Mouse (Mus musculus): ENCODE measurements at regions not wholly inside any gene's neighbourhood (a gene's known extent, or its start where the extent isn't known, plus 50 kb on each side); places are given as distances from the start of the nearest gene placed in this dataset.
"Not testable (repeated sequence)": the region's sequence is repeated elsewhere in the genome, so short reads cannot be mapped to it uniquely, and the experiment has no call there.

GRCm38 (mm10) chr4:67378632-67379031, 551.2 kb downstream of the Tlr4 start:
- in situ Hi-C loops (cut with MboI, MseI), result no loop called here

DNA sequence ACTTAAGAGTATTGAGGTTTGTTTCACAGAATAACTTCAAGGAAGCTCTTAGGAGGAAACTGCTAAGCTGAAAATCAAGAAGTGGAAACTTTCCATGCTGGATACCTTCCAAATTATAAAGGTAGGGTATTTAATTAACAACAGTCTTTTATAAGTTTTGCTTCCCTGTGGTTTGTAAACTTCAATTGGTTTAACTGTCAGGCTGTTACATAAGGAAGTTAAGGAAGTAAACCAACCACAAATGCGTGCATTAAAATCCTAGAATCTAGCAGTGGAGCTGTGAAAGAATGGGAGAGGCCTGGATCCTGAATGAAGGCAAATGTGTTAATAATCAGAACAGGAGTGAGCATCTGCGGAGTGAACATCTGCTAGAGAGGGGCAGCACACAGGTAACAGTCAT, 560.5 kb downstream of the Tlr4 start:
- in situ Hi-C loops (cut with MboI, MseI), result no loop called here

DNA sequence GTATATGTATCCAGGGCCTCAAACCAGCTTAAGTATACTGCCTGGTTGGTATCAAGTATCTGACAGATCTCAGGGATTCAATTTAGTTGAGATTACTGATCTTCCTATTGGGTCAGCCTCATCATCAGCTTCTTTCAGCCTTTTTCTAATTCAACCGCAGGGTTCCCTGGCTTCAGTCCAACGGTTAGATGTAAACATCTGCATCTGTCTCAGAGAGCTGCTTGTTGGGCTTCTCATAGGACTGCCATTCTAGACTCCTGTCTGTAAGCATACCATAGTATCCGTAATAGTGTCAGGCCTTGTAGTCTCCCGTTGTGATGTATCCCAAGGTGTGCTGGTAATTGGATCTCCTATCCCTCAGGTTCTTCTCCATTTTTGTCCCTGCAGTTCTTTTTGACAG, 575.6 kb downstream of the Tlr4 start:
- in situ Hi-C loops (cut with MboI, MseI), result loop anchor here (10.0 kb wide), 2 partner anchors 1388 to 1928 kb away; no protein-coding TSS in a partner anchor

DNA sequence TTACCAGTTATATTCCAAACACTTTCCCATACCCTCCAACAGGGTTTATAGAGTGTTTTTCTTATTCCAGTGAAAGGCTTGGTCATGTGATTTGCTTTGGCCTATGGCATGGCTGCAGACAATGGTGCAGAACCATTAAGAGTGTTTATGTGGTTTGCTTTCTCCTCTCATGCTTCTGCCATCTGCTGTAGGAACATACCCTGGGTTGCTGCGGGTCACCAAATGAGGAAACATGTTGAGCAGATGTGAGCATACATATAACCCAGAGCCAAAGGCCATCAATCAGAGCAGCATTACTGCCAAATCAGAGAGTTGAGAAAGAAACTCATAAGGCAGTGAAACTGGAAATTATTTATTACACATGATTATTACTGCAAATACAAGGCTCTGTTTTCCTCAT, 596.7 kb downstream of the Tlr4 start:
- in situ Hi-C loops (cut with MboI, MseI), result loop anchor here in 1 of 2 experiments (5.0 kb wide), 1 partner anchor 92 kb away; no protein-coding TSS in a partner anchor

DNA sequence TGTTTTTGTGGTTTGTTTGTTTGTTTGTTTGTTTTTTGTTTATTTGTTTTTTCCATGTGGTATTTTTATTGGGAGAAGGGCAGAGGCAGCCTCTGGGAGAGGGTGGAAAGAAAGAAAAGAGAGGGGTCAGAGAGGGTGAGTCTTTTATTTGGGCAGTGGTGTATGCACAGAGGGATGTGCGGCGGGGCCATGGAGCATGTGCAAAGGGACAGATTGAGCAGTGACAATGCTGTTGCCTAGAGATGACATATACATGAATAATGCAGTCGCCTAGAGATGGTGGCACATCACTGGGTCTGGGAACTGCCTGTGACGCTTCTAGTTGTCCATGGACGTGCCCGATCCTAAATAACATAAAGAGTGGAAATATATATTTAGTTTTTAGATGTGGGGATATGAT, 598.3 kb downstream of the Tlr4 start:
- in situ Hi-C loops (cut with MboI, MseI), result no loop called here

- in situ Hi-C loops (cut with MboI, MseI), result loop anchor here in 1 of 2 experiments (10.0 kb wide), 1 partner anchor 603 kb away; no protein-coding TSS in a partner anchor
Observed at GRCm38 (mm10) chr4:67447835-67448234, 620.5 kb downstream of the Tlr4 start.

GRCm38 (mm10) chr4:67459871-67460270, 632.5 kb downstream of the Tlr4 start:
- in situ Hi-C loops (cut with MboI, MseI), result not testable (repeated sequence)

- in situ Hi-C loops (cut with MboI, MseI), result no loop called here
Observed at GRCm38 (mm10) chr4:67473034-67473433, 645.6 kb downstream of the Tlr4 start.

DNA sequence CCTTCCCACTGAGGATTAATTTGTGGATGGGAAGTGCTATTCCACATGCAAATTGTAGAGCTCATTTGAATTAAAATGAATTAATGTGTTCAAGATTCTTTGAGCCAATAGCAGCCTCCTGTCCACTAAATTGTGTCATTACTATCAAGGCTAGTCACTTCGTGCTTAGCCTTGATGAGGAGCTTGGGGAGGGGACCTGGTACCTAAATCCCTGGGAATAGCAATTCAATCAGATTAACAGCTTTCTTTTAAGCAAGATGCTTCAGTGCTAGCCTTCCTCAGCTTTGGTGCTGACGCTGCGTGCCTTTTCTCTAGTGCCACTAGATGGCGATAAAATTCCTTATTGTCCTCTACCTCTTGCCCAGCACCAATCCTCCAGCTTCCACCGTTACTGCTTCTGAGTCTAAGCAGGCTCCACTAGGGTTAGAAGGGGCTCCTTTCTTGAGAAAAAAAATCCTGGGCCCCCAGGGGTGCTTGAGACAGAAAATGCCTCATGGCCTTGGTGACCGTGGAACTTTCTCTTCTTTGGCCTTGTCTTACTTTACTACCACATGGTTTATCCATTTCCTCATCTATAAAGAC, 650.0 kb downstream of the Tlr4 start:
- in situ Hi-C loops (cut with MboI, MseI), result no loop called here

- in situ Hi-C loops (cut with MboI, MseI), result no loop called here
Observed at GRCm38 (mm10) chr4:67478081-67478480, 650.7 kb downstream of the Tlr4 start.

DNA sequence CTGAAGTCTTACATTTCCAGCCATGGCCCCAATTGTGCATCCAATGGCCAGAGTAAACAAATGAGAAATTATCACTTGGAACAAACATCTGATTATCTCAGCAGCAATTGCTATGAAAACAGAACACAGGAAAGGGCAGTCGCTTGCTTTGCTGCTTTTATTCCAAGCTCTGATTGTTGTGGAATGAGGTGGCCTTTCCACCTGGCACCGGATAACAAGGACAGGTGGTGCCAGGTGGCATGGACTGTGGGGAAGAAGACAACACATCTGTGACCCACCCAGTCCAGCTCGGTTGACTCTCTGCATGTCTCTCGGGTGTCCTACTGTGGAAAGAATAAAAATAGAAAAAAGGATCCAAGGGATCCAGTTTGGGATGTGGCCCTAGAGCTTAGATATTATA, 694.9 kb downstream of the Tlr4 start:
- in situ Hi-C loops (cut with MboI, MseI), result no loop called here

GRCm38 (mm10) chr4:67523158-67523557, 695.8 kb downstream of the Tlr4 start:
- in situ Hi-C loops (cut with MboI, MseI), result no loop called here

- in situ Hi-C loops (cut with MboI, MseI), result no loop called here
Observed at GRCm38 (mm10) chr4:67529586-67529985, 702.2 kb downstream of the Tlr4 start.

DNA sequence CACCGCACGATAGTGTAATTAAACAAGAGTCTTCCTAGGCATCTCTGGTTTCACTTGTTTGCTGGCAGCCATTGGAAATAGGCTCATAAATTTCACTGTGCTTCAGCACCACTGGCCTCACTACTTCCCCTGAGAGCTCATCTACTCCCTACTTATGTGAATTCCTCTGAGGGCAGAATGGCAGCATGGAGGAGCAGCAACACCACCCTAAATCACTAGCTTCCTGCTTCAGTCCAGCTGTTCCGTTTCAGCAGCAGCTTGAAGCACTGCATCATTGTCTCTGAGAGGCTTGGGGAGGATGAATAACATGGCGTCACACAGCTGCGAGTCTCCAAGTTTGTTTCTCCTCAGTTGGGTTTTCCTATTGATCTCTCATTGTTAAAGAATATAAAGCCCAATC, 712.1 kb downstream of the Tlr4 start:
- in situ Hi-C loops (cut with MboI, MseI), result no loop called here

DNA sequence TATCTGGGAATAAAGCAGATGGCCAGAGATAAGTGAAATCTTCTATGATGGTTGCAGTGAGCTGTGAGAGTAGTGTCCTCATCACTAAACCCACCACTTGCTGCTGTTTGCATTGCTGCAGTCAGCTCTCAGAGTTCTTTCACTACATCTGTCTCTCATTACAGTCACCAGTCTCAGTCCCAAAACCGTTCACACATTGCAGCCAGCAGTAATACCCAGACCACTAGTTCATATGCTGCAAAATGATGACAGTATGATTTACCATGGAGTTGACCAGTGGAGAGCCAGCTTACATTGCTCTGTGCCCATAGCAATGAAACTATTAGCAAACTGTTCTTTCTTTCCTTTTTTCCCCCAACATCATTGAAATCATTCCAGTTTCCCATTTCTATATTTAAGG, 718.6 kb downstream of the Tlr4 start:
- in situ Hi-C loops (cut with MboI, MseI), result no loop called here

DNA sequence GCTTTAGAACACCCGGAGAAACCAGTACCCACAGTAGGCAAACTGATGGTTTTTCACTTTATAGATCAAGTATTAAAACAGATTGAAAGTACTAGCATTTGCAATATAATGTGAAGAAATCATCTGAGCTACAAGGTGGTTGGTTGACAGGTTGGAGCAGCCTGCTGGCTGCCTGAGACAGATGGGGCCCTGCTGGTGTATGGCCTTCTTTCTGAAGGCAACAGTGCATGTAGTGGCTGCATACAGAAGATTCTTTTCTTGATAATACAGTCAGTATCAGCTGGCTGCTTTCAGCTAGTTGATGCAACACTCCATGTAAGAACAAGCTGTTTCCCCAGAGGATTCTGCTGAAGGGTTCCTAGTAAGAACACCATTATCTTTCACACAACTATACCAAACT, 720.6 kb downstream of the Tlr4 start:
- in situ Hi-C loops (cut with MboI, MseI), result no loop called here

GRCm38 (mm10) chr4:67553511-67553910, 726.1 kb downstream of the Tlr4 start:
- in situ Hi-C loops (cut with MboI, MseI), result loop anchor here in 1 of 2 experiments (10.0 kb wide), 1 partner anchor 1171 kb away; no protein-coding TSS in a partner anchor

DNA sequence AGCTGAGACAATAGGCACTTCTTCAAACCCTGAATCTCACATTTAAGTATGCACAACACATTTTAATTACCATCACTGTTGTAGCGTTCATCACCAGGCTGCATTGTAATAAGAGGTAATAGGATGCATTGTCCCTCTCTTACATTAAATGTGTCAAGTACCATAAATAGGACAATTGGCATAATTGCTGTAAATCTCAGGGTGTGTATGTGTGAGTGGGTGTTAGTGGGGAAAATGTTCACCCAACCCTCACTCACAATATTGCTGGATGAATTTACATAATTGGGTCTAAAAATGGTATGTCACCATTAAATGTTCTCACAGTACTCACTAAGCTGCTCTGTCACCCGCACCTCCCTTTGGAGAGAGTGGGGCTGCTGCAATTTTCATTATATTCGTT, 747.4 kb downstream of the Tlr4 start:
- in situ Hi-C loops (cut with MboI, MseI), result no loop called here

- in situ Hi-C loops (cut with MboI, MseI), result no loop called here
Observed at GRCm38 (mm10) chr4:67589501-67589900, 762.1 kb downstream of the Tlr4 start.

DNA sequence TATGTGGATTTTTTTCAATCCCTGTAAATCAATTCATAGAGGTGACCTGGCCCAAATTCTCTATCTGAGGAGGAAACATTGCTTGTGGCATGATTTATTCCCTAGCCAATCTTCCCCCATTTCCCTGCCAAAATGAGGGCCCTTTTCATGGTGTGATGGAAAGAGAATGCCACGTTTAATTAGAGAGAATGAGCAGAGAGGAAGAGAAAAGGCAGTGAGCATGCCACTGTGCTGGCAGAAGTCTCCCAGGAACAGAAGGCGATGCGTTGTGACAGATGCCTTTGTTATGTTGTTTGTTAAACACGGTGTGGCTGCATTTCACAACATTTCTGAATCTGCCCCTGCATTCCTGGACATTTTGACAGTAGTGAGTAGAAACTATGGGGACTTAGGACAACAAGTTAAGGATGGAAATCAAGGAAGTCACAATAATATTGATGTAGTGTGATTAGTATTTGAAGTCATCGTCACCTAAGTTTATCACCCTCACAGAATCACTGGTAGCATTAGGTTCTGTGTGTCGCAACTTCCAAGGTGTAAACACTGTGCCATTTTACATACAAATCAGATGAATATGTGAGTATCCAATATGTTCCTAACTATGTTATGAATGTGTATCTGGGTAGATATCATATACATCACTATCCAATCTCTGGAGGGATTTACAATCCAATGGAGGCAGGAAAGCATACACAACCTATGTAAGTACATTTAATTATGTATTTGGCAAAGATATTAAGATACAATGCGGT, 762.8 kb downstream of the Tlr4 start:
- in situ Hi-C loops (cut with MboI, MseI), result no loop called here

DNA sequence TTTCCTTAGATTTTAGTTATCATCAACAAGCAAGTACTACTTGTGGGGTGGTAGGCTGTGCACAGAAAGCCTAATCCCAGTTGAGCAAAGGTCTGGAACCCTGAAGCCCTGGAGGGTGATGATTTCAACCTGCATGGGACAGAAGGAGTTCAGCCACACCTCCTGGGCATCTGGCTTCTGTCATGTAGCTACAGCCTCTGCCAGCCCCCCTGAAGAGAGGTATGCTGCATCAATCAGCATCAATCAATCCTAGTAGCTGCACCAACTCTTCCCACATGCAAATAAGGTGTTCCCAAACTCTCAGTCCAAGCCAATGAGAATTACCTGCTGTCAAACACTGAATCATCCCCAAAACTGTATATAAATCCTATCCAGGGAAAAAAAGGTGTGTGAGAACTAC, 779.8 kb downstream of the Tlr4 start:
- in situ Hi-C loops (cut with MboI, MseI), result no loop called here

DNA sequence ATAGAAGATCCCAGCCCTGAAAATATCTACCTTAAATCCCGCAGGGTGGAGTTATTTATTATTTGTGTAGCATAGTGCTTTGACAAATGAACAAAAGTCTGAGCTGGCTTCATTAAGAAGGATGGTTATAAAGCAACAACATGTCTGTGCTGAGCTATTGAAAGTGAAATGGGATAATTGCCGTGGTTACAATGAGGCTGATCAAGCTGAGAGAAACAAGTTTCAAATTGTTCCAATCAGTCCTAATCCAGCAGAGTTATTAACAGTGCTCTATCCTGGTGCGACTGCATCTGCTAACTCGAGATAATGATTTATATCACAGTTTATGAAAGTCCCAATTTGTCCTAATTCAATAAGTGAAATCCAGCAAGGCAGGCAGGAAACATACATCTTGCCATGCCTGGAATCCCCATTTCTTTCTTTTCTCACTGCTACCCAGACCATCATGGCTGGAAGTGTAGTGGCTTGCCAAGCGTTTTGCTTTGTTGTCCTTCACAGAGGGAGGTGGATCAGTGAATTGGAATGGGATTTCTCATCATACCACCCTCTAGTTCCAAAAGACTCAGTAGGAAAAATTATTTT, 787.2 kb downstream of the Tlr4 start:
- in situ Hi-C loops (cut with MboI, MseI), result no loop called here

DNA sequence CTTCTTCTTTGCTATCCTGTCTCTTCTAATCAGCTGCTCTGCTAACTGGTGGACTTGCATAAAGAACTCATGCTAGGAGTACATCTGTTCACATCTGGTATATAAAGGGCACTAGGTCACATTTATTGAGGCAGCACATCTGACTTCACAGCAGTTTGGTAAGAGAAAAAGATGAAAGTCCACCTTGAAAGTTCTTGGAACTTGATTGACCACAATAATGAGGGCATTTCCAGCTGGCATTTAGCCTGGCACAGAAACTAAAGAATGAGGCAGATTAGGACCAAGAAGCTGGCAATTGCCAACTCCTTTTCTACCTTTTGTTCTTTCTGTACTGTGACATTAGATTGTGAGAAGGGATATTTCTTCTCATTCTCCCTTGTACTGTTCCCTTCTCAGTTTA, 799.3 kb downstream of the Tlr4 start:
- in situ Hi-C loops (cut with MboI, MseI), result no loop called here

Data from T-helper 17 cell (primary cell).